8 mouse cellular contexts compared by ENCODE assay signal in the genomic region with DNA sequence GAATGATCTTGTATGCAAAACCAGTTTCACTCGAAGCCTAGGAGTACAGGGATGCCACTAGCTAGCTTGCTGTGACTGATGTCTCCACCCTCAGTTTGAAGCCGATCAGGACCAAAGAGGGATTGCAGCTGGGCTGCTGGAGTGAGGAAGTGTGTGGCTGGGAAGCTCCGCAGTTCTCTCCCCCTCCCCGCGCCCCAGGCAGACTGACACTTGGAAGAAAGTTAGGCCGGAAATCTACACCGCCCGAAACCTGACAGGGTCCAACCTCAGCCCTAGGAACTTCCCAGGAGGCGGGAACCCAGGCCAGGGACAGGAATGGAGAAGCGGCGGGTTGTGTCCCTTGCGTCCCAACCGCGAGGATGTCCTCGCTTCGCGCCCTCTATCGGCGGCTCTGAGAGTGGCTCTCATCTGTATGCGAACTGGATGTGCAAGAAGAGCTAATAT. TPM values are rescaled to one million over a fixed set of nuclear protein-coding genes. Genes with fewer than 3 reads are reported as not detected.
DNase-seq lines count a peak whose midpoint lies in the region; ATAC-seq lines count a peak whose summit lies in the region.

No protein-coding gene starts in this region.

- H3K9ac ChIP-seq in forebrain, embryonic 11.5 days (ENCODE audit: low read length), result peak overlapping the region; percentile 46; the same call in 1 of the 2 replicates
- H3K9ac ChIP-seq in heart, embryonic 16.5 days (ENCODE audit: low read length), result peak overlapping the region; percentile 66
- no peak overlapping the region for H3K9ac ChIP-seq in liver, embryonic 12.5 days

- peak overlapping the region; percentile 57 for H3K4me2 ChIP-seq in forebrain, embryonic 11.5 days (ENCODE audit: low read depth, low read length, severe bottlenecking)
- H3K4me2 ChIP-seq in heart, embryonic 16.5 days (ENCODE audit: low read depth, low read length), result peak overlapping the region; percentile 65
- H3K4me2 ChIP-seq in liver, embryonic 12.5 days, result peak overlapping the region; percentile 53

- H3K4me3 ChIP-seq in forebrain, embryonic 11.5 days (ENCODE audit: low read depth, low read length), result peak overlapping the region; percentile 27
- peak overlapping the region; percentile 42 for H3K4me3 ChIP-seq in heart, embryonic 16.5 days (ENCODE audit: low read length)
- H3K4me3 ChIP-seq in liver, embryonic 12.5 days, result peak overlapping the region; percentile 16; the same call in 1 of the 2 replicates

- peak; percentile 23 for DNase-seq in cerebellum, adult 11 months
- DNase-seq in forebrain, embryonic 11.5 days (ENCODE audit: low spot score), result peak; percentile 91
- peak; percentile 81 for DNase-seq in kidney, postnatal 14 days
- DNase-seq in naive thymus-derived CD4-positive, alpha-beta T cell, adult 2 months (ENCODE audit: low read depth), result peak; percentile 66
- DNase-seq in spleen, postnatal 36 days (ENCODE audit: low spot score in 2 of 2), result peak; percentile 45 to 61

- H3K36me3 ChIP-seq in forebrain, embryonic 11.5 days (ENCODE audit: control insufficient read depth, insufficient read depth, low read length), result no peaks in the 10 kb centered on the region
- no peaks in the 10 kb centered on the region for H3K36me3 ChIP-seq in heart, embryonic 16.5 days (ENCODE audit: control insufficient read depth, insufficient read depth)
- no peaks in the 10 kb centered on the region for H3K36me3 ChIP-seq in liver, embryonic 12.5 days

- ATAC-seq in cerebellum, adult (ENCODE audit: insufficient number of reproducible peaks, low FRiP score, low TSS enrichment), result no peak
- ATAC-seq in forebrain, embryonic 11.5 days (replicated peaks; ENCODE audit: low FRiP score), result peak; percentile 83
- peak; percentile 54; the same call in 1 of the 2 replicates for ATAC-seq in heart, embryonic 16.5 days (replicated peaks; ENCODE audit: extremely low read depth, insufficient read depth, low FRiP score)
- no peak for ATAC-seq in liver, embryonic 12.5 days

- H3K4me1 ChIP-seq in forebrain, embryonic 11.5 days (replicated peaks; ENCODE audit: control insufficient read depth, insufficient read depth, low read length), result no peaks in the 10 kb centered on the region
- peaks cover 16% of the 10 kb centered on the region for H3K4me1 ChIP-seq in heart, embryonic 16.5 days (ENCODE audit: control insufficient read depth, insufficient read depth, low read length)
- no peaks in the 10 kb centered on the region for H3K4me1 ChIP-seq in liver, embryonic 12.5 days

- H3K27me3 ChIP-seq in forebrain, embryonic 11.5 days (ENCODE audit: control insufficient read depth, insufficient read depth, low read length), result no peaks in the 10 kb centered on the region
- no peaks in the 10 kb centered on the region for H3K27me3 ChIP-seq in heart, embryonic 16.5 days (ENCODE audit: control insufficient read depth, insufficient read depth, low read length)
- peaks cover 19% of the 10 kb centered on the region; the same call in 1 of the 2 replicates for H3K27me3 ChIP-seq in liver, embryonic 12.5 days (replicated peaks)

- H3K27ac ChIP-seq in forebrain, embryonic 11.5 days (ENCODE audit: low read depth, low read length), result no peak overlapping the region
- H3K27ac ChIP-seq in heart, embryonic 16.5 days (ENCODE audit: low read length), result no peak overlapping the region
- H3K27ac ChIP-seq in liver, embryonic 12.5 days, result no peak overlapping the region

- 2% methylated on average over 20 of the region's 20 CpGs for WGBS in forebrain, embryonic 11.5 days
- 6% methylated on average over 20 of the region's 20 CpGs for WGBS in heart, embryonic 16.5 days
- 3% methylated on average over 20 of the region's 20 CpGs for WGBS in liver, embryonic 12.5 days (ENCODE audit: insufficient replicate concordance)

- H3K9me3 ChIP-seq in forebrain, embryonic 11.5 days (ENCODE audit: control insufficient read depth, low read length), result no peaks in the 10 kb centered on the region
- H3K9me3 ChIP-seq in heart, embryonic 16.5 days (replicated peaks; ENCODE audit: control insufficient read depth, low read length), result no peaks in the 10 kb centered on the region
- H3K9me3 ChIP-seq in liver, embryonic 12.5 days (replicated peaks), result no peaks in the 10 kb centered on the region

RNA-seq across cellular contexts. Expression of a gene that starts 1.1 kb away (rescaled TPM):
- polyA plus RNA-seq in forebrain, embryonic 11.5 days (2014; fragmentation: Nextera tagmentation; extraction: Ambion mirVana), result not detected in 2 replicates
- polyA plus RNA-seq in heart, embryonic 16.5 days (2015; fragmentation: Nextera tagmentation; extraction: Ambion mirVana), result not detected in 2 replicates
- polyA plus RNA-seq in liver, embryonic 12.5 days (2016; fragmentation: Nextera tagmentation; extraction: Ambion mirVana), result 0.08 TPM in 1 of 2 replicates, not detected in the other

Comparison
In these comparisons a context has a peak if more than half of its experiments do, and no peak if none do; other contexts are left out.
1. DNase-seq: peak in every context shown above with its lines; median percentile 91 in forebrain, embryonic 11.5 days; 81 in kidney, postnatal 14 days; 66 in naive thymus-derived CD4-positive, alpha-beta T cell, adult 2 months; 53 in spleen, postnatal 36 days; 23 in cerebellum, adult 11 months.
2. ATAC-seq: peak in forebrain, embryonic 11.5 days (single experiment) and heart, embryonic 16.5 days (single experiment); none in cerebellum, adult (single experiment) and liver, embryonic 12.5 days (single experiment).
3. Peak in every context shown above with its lines, with median percentiles within 50 percentile points of each other: H3K4me2 ChIP-seq and H3K4me3 ChIP-seq.